Mouse (Mus musculus) liver, postnatal 0 days (tissue): ENCODE measurements at regions not wholly inside any gene's neighbourhood (a gene's known extent, or its start where the extent isn't known, plus 50 kb on each side); places are given as distances from the start of the nearest gene placed in this dataset.

ENCODE experiments used
- CTCF ChIP-seq: sonication (generic); IDR thresholded peaks from 2 replicates; pipeline ENCODE4 v1.5.1; 2016; ENCODE audit warnings: antibody characterized with exemption, low read depth
- EP300 ChIP-seq: IDR thresholded peaks from 2 replicates; pipeline ENCODE4 v1.6.1; 2016; ENCODE audit warnings: antibody characterized with exemption, low read depth, mild to moderate bottlenecking

DNA sequence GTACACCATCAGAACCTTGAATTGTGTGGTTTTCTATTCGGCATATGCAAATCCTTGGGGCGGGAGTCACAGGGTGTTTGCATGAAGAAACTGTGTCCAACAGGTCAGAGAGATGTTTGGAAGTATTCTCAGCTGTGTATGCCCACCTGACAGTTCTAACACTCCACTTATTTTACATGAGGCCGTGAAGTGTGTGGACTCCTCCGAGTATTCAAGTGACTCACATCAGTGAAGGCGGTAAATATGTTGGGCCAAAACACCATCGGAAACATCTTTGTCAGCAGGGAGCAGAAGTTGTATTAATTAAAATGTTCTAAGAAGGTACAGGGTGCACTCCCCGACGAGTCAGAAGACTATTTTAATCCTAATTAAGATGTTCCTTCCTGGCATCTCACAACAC, 79.8 kb upstream of the Zbtb18 start:
- TF ChIP-seq CTCF = no peak
- TF ChIP-seq EP300 = no peak
